Mouse (Mus musculus) brain, adult 2 months (tissue): Measurements from ENCODE around the gene Tex36.
A peak's percentile ranks its signal among the peaks of the same experiment; 100 is the strongest.

Source experiments
- DNase-seq: peaks from one replicate; pipeline ENCODE4 v3.0.0; 2011; ENCODE audit warnings: low read depth, low spot score

Tex36 gene

GRCm38 (mm10) chr7:133602058-133602457 is at the start of gene Tex36:
Gene Tex36 (minus strand): TSS chr7:133602158.
- DNase-seq: no peak

GRCm38 (mm10) chr7:133645716-133646115 is 43.8 kb upstream of the Tex36 start:
- DNase-seq: no peak

- peak; percentile 86 for DNase-seq
Measured at GRCm38 (mm10) chr7:133638821-133639220, 36.9 kb upstream of the Tex36 start.

GRCm38 (mm10) chr7:133638306-133638705 is 36.3 kb upstream of the Tex36 start:
- DNase-seq: peak; percentile 48

- peak; percentile 99 for DNase-seq
Measured at GRCm38 (mm10) chr7:133637361-133638305, 35.7 kb upstream of the Tex36 start, which contains the start of gene Edrf1. Gene Edrf1 (plus strand): TSS chr7:133637543.

- DNase-seq: peak; percentile 96
Measured at GRCm38 (mm10) chr7:133636738-133637352, 34.9 kb upstream of the Tex36 start.

GRCm38 (mm10) chr7:133634932-133635650 is 33.1 kb upstream of the Tex36 start:
- no peak for DNase-seq

- DNase-seq: peak; percentile 68
Measured at GRCm38 (mm10) chr7:133632476-133632875, 30.5 kb upstream of the Tex36 start.

- DNase-seq: no peak
Measured at GRCm38 (mm10) chr7:133630821-133631220, 28.9 kb upstream of the Tex36 start.

- no peak for DNase-seq
Measured at GRCm38 (mm10) chr7:133627184-133627936, 25.4 kb upstream of the Tex36 start.

- no peak for DNase-seq
Measured at GRCm38 (mm10) chr7:133623226-133623625, 21.3 kb upstream of the Tex36 start.

- peak; percentile 86 for DNase-seq
Measured at GRCm38 (mm10) chr7:133620721-133621120, 18.8 kb upstream of the Tex36 start.

GRCm38 (mm10) chr7:133612981-133613380 is 11.0 kb upstream of the Tex36 start:
- peak; percentile 65 for DNase-seq

- DNase-seq: peak; percentile 97
Measured at GRCm38 (mm10) chr7:133609585-133609984, 7.6 kb upstream of the Tex36 start.

GRCm38 (mm10) chr7:133608631-133609340 is 6.8 kb upstream of the Tex36 start:
- peak; percentile 77 for DNase-seq

- peak; percentile 27 for DNase-seq
Measured at GRCm38 (mm10) chr7:133607883-133608575, 6.1 kb upstream of the Tex36 start.

GRCm38 (mm10) chr7:133607331-133607730 is 5.4 kb upstream of the Tex36 start:
- DNase-seq: no peak

GRCm38 (mm10) chr7:133604427-133605081 is 2.6 kb upstream of the Tex36 start:
- DNase-seq: no peak

- no peak for DNase-seq
Measured at GRCm38 (mm10) chr7:133603156-133603555, 1.2 kb upstream of the Tex36 start.
